Mouse (Mus musculus) limb, embryonic 14.5 days (tissue): ENCODE measurements around the gene Nr5a2. TPM values are rescaled to one million over a fixed set of nuclear protein-coding genes. Genes with fewer than 3 reads are reported as not detected.

Source experiments
- ATAC-seq: fragments of 200-750 bp; cut with Nextera tagmentation; 2 replicates; pipeline ENCODE4 v1.8.0; 2017; ENCODE audit warnings: low read depth, moderate number of reproducible peaks, moderate TSS enrichment; ENCODE audit not compliant: low FRiP score
- DNase-seq: peaks from one replicate; pipeline ENCODE4 v3.0.0-alpha.2; 2015; ENCODE audit warnings: low spot score
- H3K27ac ChIP-seq: fragments of 300-500 bp; sonication (generic); replicated peaks from 2 replicates; pipeline ENCODE4 v1.5.1; 2014; ENCODE audit warnings: low read depth, mild to moderate bottlenecking, low read length, moderate library complexity, mixed read lengths
- H3K27me3 ChIP-seq: fragments of 300-500 bp; sonication (generic); 2 replicates; pipeline ENCODE4 v1.6.1; 2014; ENCODE audit warnings: low read length, mixed read lengths; ENCODE audit not compliant: control insufficient read depth, insufficient read depth
- H3K36me3 ChIP-seq: fragments of 300-500 bp; sonication (generic); 2 replicates; pipeline ENCODE4 v1.6.1; 2014; ENCODE audit warnings: mild to moderate bottlenecking, low read length, moderate library complexity, mixed read lengths; ENCODE audit not compliant: control insufficient read depth, insufficient read depth
- H3K4me1 ChIP-seq: fragments of 300-500 bp; sonication (generic); 2 replicates; pipeline ENCODE4 v1.6.1; 2014; ENCODE audit warnings: antibody characterized with exemption, low read length, mixed read lengths; ENCODE audit not compliant: control insufficient read depth, insufficient read depth
- H3K4me2 ChIP-seq: fragments of 300-500 bp; sonication (generic); replicated peaks from 2 replicates; pipeline ENCODE4 v1.6.1; 2014; ENCODE audit warnings: low read depth, mild to moderate bottlenecking, low read length, moderate library complexity; ENCODE audit not compliant: severe bottlenecking
- H3K4me3 ChIP-seq: fragments of 300-500 bp; sonication (generic); replicated peaks from 2 replicates; pipeline ENCODE4 v1.5.1; 2014; ENCODE audit warnings: low read length
- H3K9ac ChIP-seq: fragments of 300-500 bp; sonication (generic); 2 replicates; pipeline ENCODE4 v1.6.1; 2014; ENCODE audit warnings: mild to moderate bottlenecking, low read depth, low read length, moderate library complexity; ENCODE audit not compliant: severe bottlenecking
- H3K9me3 ChIP-seq: fragments of 300-500 bp; sonication (generic); 2 replicates; pipeline ENCODE4 v1.6.1; 2016; ENCODE audit warnings: low read length; ENCODE audit not compliant: control insufficient read depth
- POLR2A ChIP-seq: fragments of 200-500 bp; IDR thresholded peaks from 2 replicates; pipeline ENCODE4 v1.8.0; 2012; ENCODE audit warnings: inconsistent platforms, mild to moderate bottlenecking, moderate library complexity, borderline replicate concordance; ENCODE audit not compliant: insufficient read depth, insufficient read length; ENCODE audit errors: extremely low read depth
- WGBS: fragments of 180-500 bp; shearing (Covaris S2); extraction: QIAGEN DNeasy Blood & Tissue Kit; methylation state at CpG from one replicate; pipeline ENCODE4 v1.1.7; 2014; 5-methylcytosine and 5-hydroxymethylcytosine counted together
- polyA plus RNA-seq, 2 experiments: library from polyadenylated mRNA; depleted of rRNA in 1 of 2; stranded (reverse) in 1 of 2; unstranded in 1 of 2; fragments of >200 nt; fragmentation: Nextera tagmentation in 1 of 2; extraction: Ambion mirVana in 1 of 2; gene quantifications; 2 replicates each; pipeline versions ENCODE4 v1.2.1 to v1.2.3; 2012 to 2014

Nr5a2 gene
- polyA plus RNA-seq, 2 experiments = 1.0 to 1.1 TPM

GRCm38 (mm10) chr1:136966728-136967386 is 6.6 kb upstream of the Nr5a2 start:
- H3K4me2 ChIP-seq = no peak overlapping the region
- H3K27ac ChIP-seq = no peak overlapping the region
- TF ChIP-seq POLR2A = no peak
- WGBS = 74% methylated on average over 12 of the region's 12 CpGs
- no peak overlapping the region for H3K9ac ChIP-seq
- H3K4me3 ChIP-seq = no peak overlapping the region
- no peaks in the 10 kb centered on the region for H3K36me3 ChIP-seq
- ATAC-seq = no peak
- no peaks in the 10 kb centered on the region for H3K27me3 ChIP-seq
- no peaks in the 10 kb centered on the region for H3K9me3 ChIP-seq
- no peak for DNase-seq
- H3K4me1 ChIP-seq = no peaks in the 10 kb centered on the region

- Histone ChIP-seq H3K4me2 (no peak overlapping the region), H3K4me1 (peaks cover 3% of the 10 kb centered on the region; the same call in 1 of the 2 replicates), H3K4me3 (no peak overlapping the region), H3K36me3 (no peaks in the 10 kb centered on the region), H3K9me3 (no peaks in the 10 kb centered on the region), H3K9ac (no peak overlapping the region), H3K27ac (no peak overlapping the region), H3K27me3 (peaks cover 22% of the 10 kb centered on the region)
- no peak for DNase-seq
- ATAC-seq = no peak
- WGBS = 70% methylated on average over 1 of the region's 1 CpGs
- TF ChIP-seq POLR2A = no peak
These were observed 757 bp downstream of the Nr5a2 start for GRCm38 (mm10) chr1:136959491-136959890.

- no peak overlapping the region for H3K4me3 ChIP-seq
- no peak for ATAC-seq
- no peak for TF ChIP-seq POLR2A
- H3K4me2 ChIP-seq = no peak overlapping the region
- H3K9me3 ChIP-seq = no peaks in the 10 kb centered on the region
- peaks cover 3% of the 10 kb centered on the region; the same call in 1 of the 2 replicates for H3K4me1 ChIP-seq
- no peak overlapping the region for H3K27ac ChIP-seq
- peaks cover 29% of the 10 kb centered on the region for H3K27me3 ChIP-seq
- no peak for DNase-seq
- H3K9ac ChIP-seq = no peak overlapping the region
- H3K36me3 ChIP-seq = no peaks in the 10 kb centered on the region
- 4% methylated on average over 9 of the region's 9 CpGs for WGBS
These were observed 1.6 kb downstream of the Nr5a2 start for GRCm38 (mm10) chr1:136958666-136959065.

- H3K4me2 ChIP-seq = 0 out of 2 replicates have a peak overlapping the region, but pooled peaks have one; percentile 13
- H3K4me1 ChIP-seq = peaks cover 3% of the 10 kb centered on the region; the same call in 1 of the 2 replicates
- H3K27ac ChIP-seq = no peak overlapping the region
- no peaks in the 10 kb centered on the region for H3K9me3 ChIP-seq
- no peak for DNase-seq
- ATAC-seq = no peak
- H3K36me3 ChIP-seq = no peaks in the 10 kb centered on the region
- WGBS = 3% methylated on average over 13 of the region's 13 CpGs
- no peak overlapping the region for H3K4me3 ChIP-seq
- TF ChIP-seq POLR2A = no peak
- peaks cover 34% of the 10 kb centered on the region for H3K27me3 ChIP-seq
- no peak overlapping the region for H3K9ac ChIP-seq
These were observed 2.1 kb downstream of the Nr5a2 start for GRCm38 (mm10) chr1:136958185-136958584.

DNA sequence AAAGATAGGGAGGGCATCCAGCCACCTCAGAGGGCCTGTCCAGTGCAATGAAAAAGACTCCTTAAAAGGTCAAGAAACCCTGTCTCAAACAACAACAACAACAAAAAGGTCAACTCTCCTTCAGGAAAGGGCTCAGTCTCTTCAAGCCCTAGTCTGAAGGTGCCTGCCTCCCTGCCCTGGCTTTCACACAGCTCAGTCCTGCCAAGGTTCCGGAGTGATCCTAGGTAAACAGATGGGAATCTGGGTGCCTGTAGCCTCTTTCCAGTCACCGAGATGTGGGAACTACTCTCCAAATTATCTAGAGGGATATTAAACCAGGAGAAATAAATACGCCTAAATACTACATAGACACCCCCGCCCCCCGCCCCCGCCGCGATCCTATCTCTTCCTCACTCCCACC is 2.6 kb downstream of the Nr5a2 start:
- Histone ChIP-seq H3K4me1 (peaks cover 7% of the 10 kb centered on the region), H3K27me3 (peaks cover 39% of the 10 kb centered on the region), H3K9me3 (no peaks in the 10 kb centered on the region), H3K4me3 (no peak overlapping the region), H3K27ac (no peak overlapping the region), H3K4me2 (no peak overlapping the region), H3K36me3 (no peaks in the 10 kb centered on the region), H3K9ac (no peak overlapping the region)
- TF ChIP-seq POLR2A = no peak
- DNase-seq (no peak), ATAC-seq (no peak)
- 27% methylated on average over 8 of the region's 8 CpGs for WGBS
